In the genomic region with DNA sequence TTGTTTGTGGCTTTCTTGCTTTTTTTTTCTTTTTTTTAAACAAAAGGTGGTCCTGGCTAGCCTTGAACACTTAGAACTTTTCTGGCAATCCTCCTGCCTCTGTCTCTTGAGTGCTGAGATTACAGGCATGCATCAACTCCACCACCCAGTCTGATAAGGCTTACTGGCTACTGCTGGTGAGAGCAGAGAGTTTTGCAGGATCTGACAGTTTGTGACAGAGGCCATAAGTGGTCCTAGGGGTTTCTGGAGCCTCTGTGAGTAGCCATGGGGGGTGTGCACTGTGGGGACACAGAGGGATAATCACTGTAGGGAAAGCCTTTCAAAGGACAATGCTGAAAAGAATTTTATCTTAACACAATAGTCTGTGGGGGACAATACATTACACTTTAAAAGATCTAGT, we compare ENCODE assay signal across 9 mouse cellular contexts.
A peak's percentile ranks its signal among the peaks of the same experiment; 100 is the strongest.
DNase-seq lines count a peak whose midpoint lies in the region; ATAC-seq lines count a peak whose summit lies in the region.
"Had no signal": no experiment of that assay in that cellular context is flagged by ENCODE, and none has a peak within 500 bp of the region (broad histone marks: within the 10 kb centered on the region; RNA-seq: fewer than 3 reads in every experiment).

No protein-coding gene starts in this region.

- H3K36me3 ChIP-seq in heart, embryonic 13.5 days: peaks cover 13% of the 10 kb centered on the region; the same call in 1 of the 2 replicates
- peaks cover 20% of the 10 kb centered on the region for H3K36me3 ChIP-seq in embryonic facial prominence, embryonic 10.5 days (replicated peaks)
- no peaks in the 10 kb centered on the region for H3K36me3 ChIP-seq in hindbrain, embryonic 16.5 days (ENCODE audit: control insufficient read depth, insufficient read depth, low read length)
- H3K36me3 ChIP-seq in midbrain, embryonic 13.5 days: no peaks in the 10 kb centered on the region

- H3K27ac ChIP-seq in heart, embryonic 13.5 days (replicated peaks): peak overlapping the region; percentile 98
- peak overlapping the region; percentile 93; the same call in 1 of the 2 replicates for H3K27ac ChIP-seq in embryonic facial prominence, embryonic 10.5 days (replicated peaks)
- no peak overlapping the region for H3K27ac ChIP-seq in hindbrain, embryonic 16.5 days (ENCODE audit: low read depth, low read length)
- no peak overlapping the region for H3K27ac ChIP-seq in midbrain, embryonic 13.5 days
- H3K27ac ChIP-seq: liver, embryonic 14.5 days had no signal

- peak overlapping the region; percentile 73 for H3K4me3 ChIP-seq in heart, embryonic 13.5 days
- H3K4me3 ChIP-seq in embryonic facial prominence, embryonic 10.5 days: peak overlapping the region; percentile 81
- peak overlapping the region; percentile 63 for H3K4me3 ChIP-seq in hindbrain, embryonic 16.5 days (ENCODE audit: low read length)
- H3K4me3 ChIP-seq in midbrain, embryonic 13.5 days (replicated peaks): peak overlapping the region; percentile 61

- no peak for DNase-seq in heart, adult 9 months (ENCODE audit: low spot score in 2 of 2)
- no peak for DNase-seq in embryonic facial prominence, embryonic 10.5 days (ENCODE audit: low spot score)
- DNase-seq in spleen, postnatal 36 days (ENCODE audit: low spot score in 2 of 2): no peak
- no peak for DNase-seq in ovary, postnatal 14 days (ENCODE audit: low spot score)
- no peak for DNase-seq in spleen, postnatal 4 days (ENCODE audit: low spot score in 2 of 2)

- no peak for ATAC-seq in heart, embryonic 13.5 days (ENCODE audit: extremely low read depth, insufficient number of reproducible peaks, low FRiP score, low TSS enrichment)
- ATAC-seq in hindbrain, embryonic 16.5 days: no peak
- ATAC-seq in midbrain, embryonic 13.5 days: no peak

- peak overlapping the region; percentile 80 for H3K4me2 ChIP-seq in heart, embryonic 13.5 days
- peak overlapping the region; percentile 76 for H3K4me2 ChIP-seq in hindbrain, embryonic 16.5 days (ENCODE audit: low read length)
- peak overlapping the region; percentile 79 for H3K4me2 ChIP-seq in midbrain, embryonic 13.5 days (replicated peaks)

- no peaks in the 10 kb centered on the region for H3K9me3 ChIP-seq in heart, embryonic 13.5 days
- no peaks in the 10 kb centered on the region for H3K9me3 ChIP-seq in embryonic facial prominence, embryonic 10.5 days
- H3K9me3 ChIP-seq in hindbrain, embryonic 16.5 days (ENCODE audit: control insufficient read depth, low read length): no peaks in the 10 kb centered on the region
- H3K9me3 ChIP-seq in midbrain, embryonic 13.5 days: no peaks in the 10 kb centered on the region

- H3K27me3 ChIP-seq in heart, embryonic 13.5 days (replicated peaks): no peaks in the 10 kb centered on the region
- H3K27me3 ChIP-seq in embryonic facial prominence, embryonic 10.5 days (replicated peaks; ENCODE audit: low read depth, poor library complexity, severe bottlenecking): peaks cover 11% of the 10 kb centered on the region; the same call in 1 of the 2 replicates
- H3K27me3 ChIP-seq in hindbrain, embryonic 16.5 days (replicated peaks; ENCODE audit: control insufficient read depth, insufficient read depth, low read length): no peaks in the 10 kb centered on the region
- H3K27me3 ChIP-seq in midbrain, embryonic 13.5 days: peaks cover 26% of the 10 kb centered on the region

- peaks cover 47% of the 10 kb centered on the region for H3K4me1 ChIP-seq in heart, embryonic 13.5 days
- peaks cover 48% of the 10 kb centered on the region for H3K4me1 ChIP-seq in embryonic facial prominence, embryonic 10.5 days
- H3K4me1 ChIP-seq in hindbrain, embryonic 16.5 days (ENCODE audit: control insufficient read depth, insufficient read depth, low read depth, low read length): peaks cover 11% of the 10 kb centered on the region
- peaks cover 26% of the 10 kb centered on the region for H3K4me1 ChIP-seq in midbrain, embryonic 13.5 days (replicated peaks)

- peak overlapping the region; percentile 95 for H3K9ac ChIP-seq in heart, embryonic 13.5 days
- H3K9ac ChIP-seq in hindbrain, embryonic 16.5 days (ENCODE audit: low read depth, low read length): peak overlapping the region; percentile 75
- H3K9ac ChIP-seq in midbrain, embryonic 13.5 days (replicated peaks): no peak overlapping the region

Comparison
In these comparisons a context has a peak if more than half of its experiments do, and no peak if none do; other contexts are left out.
1. H3K27ac ChIP-seq: peak in heart, embryonic 13.5 days (single experiment) and embryonic facial prominence, embryonic 10.5 days (single experiment); none in hindbrain, embryonic 16.5 days (single experiment) and midbrain, embryonic 13.5 days (single experiment).
2. Peak in every context shown above with its lines, with median percentiles within 50 percentile points of each other: H3K4me2 ChIP-seq and H3K4me3 ChIP-seq.